Mouse (Mus musculus) stomach, embryonic 16.5 days (tissue): ENCODE results near the gene Pfdn5. TPM values are rescaled to one million over a fixed set of nuclear protein-coding genes. Genes with fewer than 3 reads are reported as not detected.

Experiments
- ATAC-seq: fragments of 200-750 bp; cut with Nextera tagmentation; 2 replicates; pipeline ENCODE4 v1.8.0; 2017; ENCODE audit warnings: moderate number of reproducible peaks, moderate TSS enrichment; ENCODE audit not compliant: insufficient read depth, low FRiP score
- H3K27ac ChIP-seq: fragments of 300-500 bp; sonication (generic); 2 replicates; pipeline ENCODE4 v1.5.1; 2014; ENCODE audit warnings: low read length
- H3K27me3 ChIP-seq: fragments of 300-500 bp; sonication (generic); 2 replicates; pipeline ENCODE4 v1.6.1; 2014; ENCODE audit warnings: low read length, control low read depth, mixed read lengths; ENCODE audit not compliant: control insufficient read depth, insufficient read depth
- H3K36me3 ChIP-seq: fragments of 300-500 bp; sonication (generic); 2 replicates; pipeline ENCODE4 v1.6.1; 2014; ENCODE audit warnings: low read length; ENCODE audit not compliant: control insufficient read depth, insufficient read depth
- H3K4me1 ChIP-seq: fragments of 300-500 bp; sonication (generic); 2 replicates; pipeline ENCODE4 v1.6.1; 2014; ENCODE audit warnings: low read length, control low read depth, mixed read lengths; ENCODE audit not compliant: control insufficient read depth, insufficient read depth
- H3K4me2 ChIP-seq: fragments of 300-500 bp; sonication (generic); 2 replicates; pipeline ENCODE4 v1.6.1; 2014; ENCODE audit warnings: low read depth, low read length, mixed read lengths
- H3K4me3 ChIP-seq: fragments of 300-500 bp; sonication (generic); replicated peaks from 2 replicates; pipeline ENCODE4 v1.5.1; 2014; ENCODE audit warnings: mild to moderate bottlenecking, low read length
- H3K9ac ChIP-seq: fragments of 300-500 bp; sonication (generic); 2 replicates; pipeline ENCODE4 v1.6.1; 2014; ENCODE audit warnings: low read length
- H3K9me3 ChIP-seq: fragments of 300-500 bp; sonication (generic); replicated peaks from 2 replicates; pipeline ENCODE4 v1.6.1; 2016; ENCODE audit warnings: low read length, control low read depth; ENCODE audit not compliant: control insufficient read depth
- WGBS: fragments of 180-500 bp; shearing (Covaris S2); extraction: QIAGEN DNeasy Blood & Tissue Kit; methylation state at CpG from one replicate; pipeline ENCODE4 v1.1.7; 2014; 5-methylcytosine and 5-hydroxymethylcytosine counted together
- polyA plus RNA-seq: library from polyadenylated mRNA; unstranded; fragments of >200 nt; fragmentation: Nextera tagmentation; extraction: Ambion mirVana; gene quantifications from 2 replicates; pipeline ENCODE4 v1.2.1, GENCODE M21; 2015

The Pfdn5 gene
- polyA plus RNA-seq, 1 experiment from 2014 or later = 321 TPM

DNA sequence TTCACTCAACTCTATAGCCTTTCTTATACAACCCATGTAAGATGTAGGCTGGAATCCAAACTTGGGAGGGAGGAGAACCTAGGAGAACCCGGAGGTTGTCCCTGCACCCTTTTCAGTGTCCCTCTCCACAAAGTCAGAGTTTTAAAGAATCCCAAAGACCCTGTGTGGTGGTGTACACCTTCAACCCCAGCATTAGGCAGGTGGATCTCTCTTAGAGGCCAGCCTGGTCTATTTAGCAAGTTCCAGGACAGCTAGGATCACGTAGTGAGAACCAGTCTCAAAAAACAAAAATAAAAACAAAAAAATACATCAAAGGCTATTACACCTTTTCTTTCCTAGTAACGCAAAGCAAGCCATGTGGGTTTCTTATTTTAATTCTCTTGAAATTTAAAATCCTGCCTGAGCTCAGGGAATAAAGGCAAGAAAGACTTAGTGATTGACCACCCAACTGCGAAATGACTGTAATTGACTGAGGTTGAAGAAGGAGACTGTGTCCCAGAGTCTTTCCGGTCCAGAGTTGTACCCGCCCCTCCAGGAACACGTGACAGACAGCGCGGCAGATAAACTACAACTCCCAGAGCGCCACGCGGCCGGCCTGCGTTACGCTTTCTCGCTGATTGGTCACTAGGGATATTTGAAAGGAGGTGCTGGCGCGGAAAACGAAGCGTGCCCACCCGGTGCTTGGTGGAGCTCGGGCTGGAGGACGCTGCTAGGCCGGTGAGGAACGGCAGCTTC, 30.1 kb upstream of the Pfdn5 start, which contains the start of gene Espl1:
TSS of gene Espl1 (plus strand) at position 634 of the 735 bp plus-strand sequence.
- peak; percentile 97 for ATAC-seq
- 6% methylated on average over 25 of the region's 25 CpGs for WGBS
- Histone ChIP-seq H3K4me2 (peak within 1 kb of the TSS; percentile 87), H3K27me3 (no peaks in the 10 kb centered on the region), H3K9me3 (no peaks in the 10 kb centered on the region), H3K36me3 (0 out of 2 replicates have a peak, but pooled peaks cover 13% of the 10 kb centered on the region), H3K27ac (no peak within 1 kb of the TSS), H3K9ac (peak within 1 kb of the TSS; percentile 76), H3K4me3 (peak within 1 kb of the TSS; percentile 81), H3K4me1 (peaks cover 8% of the 10 kb centered on the region; the same call in 1 of the 2 replicates)

DNA sequence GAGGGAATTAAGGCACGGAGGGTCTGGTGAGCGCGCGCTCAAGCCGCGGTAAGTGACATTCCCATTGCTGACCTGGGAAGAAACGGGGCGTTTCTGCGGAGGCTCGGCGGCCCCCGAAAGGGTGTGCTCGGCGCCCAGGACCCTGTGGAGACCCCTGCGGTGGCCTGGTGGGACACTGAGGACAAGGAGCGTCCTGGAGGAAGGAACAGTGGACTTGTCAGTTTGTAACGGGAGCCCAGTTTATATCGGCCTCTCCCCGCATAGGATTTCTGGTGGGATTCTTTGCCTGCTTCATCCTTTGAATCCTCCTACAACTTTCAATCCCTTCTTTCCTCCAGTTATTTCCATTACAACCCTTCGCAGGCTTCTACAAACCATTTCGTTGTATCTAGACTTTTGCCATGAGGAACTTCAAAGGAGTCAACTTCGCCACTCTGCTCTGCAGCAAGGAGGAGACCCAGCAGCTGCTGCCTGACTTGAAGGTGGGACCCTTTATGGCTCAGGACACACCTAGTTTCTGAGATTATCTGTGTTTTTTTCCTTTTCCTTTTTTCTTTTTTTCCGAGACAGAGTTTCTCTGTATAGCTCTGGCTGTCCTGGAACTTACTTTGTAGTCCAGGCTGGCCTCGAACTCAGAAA, 29.4 kb upstream of the Pfdn5 start:
- H3K27ac ChIP-seq = no peak overlapping the region
- peaks cover 8% of the 10 kb centered on the region; the same call in 1 of the 2 replicates for H3K4me1 ChIP-seq
- H3K27me3 ChIP-seq = no peaks in the 10 kb centered on the region
- no peaks in the 10 kb centered on the region for H3K9me3 ChIP-seq
- H3K36me3 ChIP-seq = 0 out of 2 replicates have a peak, but pooled peaks cover 13% of the 10 kb centered on the region
- WGBS = 4% methylated on average over 24 of the region's 24 CpGs
- peak overlapping the region; percentile 81 for H3K4me3 ChIP-seq
- ATAC-seq = peak; percentile 42; the same call in 1 of the 2 replicates
- H3K4me2 ChIP-seq = peak overlapping the region; percentile 87
- H3K9ac ChIP-seq = peak overlapping the region; percentile 76

- no peak overlapping the region for H3K4me2 ChIP-seq
- ATAC-seq = no peak
- H3K4me1 ChIP-seq = 0 out of 2 replicates have a peak, but pooled peaks cover 3% of the 10 kb centered on the region
- no peaks in the 10 kb centered on the region for H3K27me3 ChIP-seq
- no peak overlapping the region for H3K27ac ChIP-seq
- no peaks in the 10 kb centered on the region for H3K9me3 ChIP-seq
- no peak overlapping the region for H3K9ac ChIP-seq
- 64% methylated on average over 6 of the region's 6 CpGs for WGBS
- H3K4me3 ChIP-seq = no peak overlapping the region
- H3K36me3 ChIP-seq = peaks cover 28% of the 10 kb centered on the region
Measured at GRCm38 (mm10) chr15:102302542-102302941, 23.4 kb upstream of the Pfdn5 start.

DNA sequence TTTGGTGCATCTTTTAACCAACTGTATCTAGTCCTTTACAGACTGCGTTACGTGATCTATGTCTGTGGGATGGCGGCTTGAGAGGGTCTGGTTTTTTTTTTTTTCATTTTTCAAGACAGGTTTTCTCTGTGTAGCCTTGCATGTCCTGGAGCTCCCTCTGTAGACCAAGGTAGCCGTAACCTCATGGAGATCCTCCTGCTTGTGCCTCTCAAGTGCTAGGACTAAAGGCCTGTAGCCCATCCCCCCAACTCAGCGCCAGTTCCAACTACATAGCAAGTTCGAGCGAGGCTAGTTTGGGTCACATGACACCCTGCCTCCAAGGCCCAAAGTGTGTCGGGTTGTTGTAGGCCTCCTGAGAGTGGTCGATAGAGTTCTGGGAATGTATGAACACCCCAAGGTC, 17.2 kb upstream of the Pfdn5 start:
- Histone ChIP-seq H3K27me3 (no peaks in the 10 kb centered on the region), H3K36me3 (peaks cover 12% of the 10 kb centered on the region), H3K27ac (no peak overlapping the region), H3K4me3 (no peak overlapping the region), H3K9ac (no peak overlapping the region), H3K4me1 (no peaks in the 10 kb centered on the region), H3K9me3 (no peaks in the 10 kb centered on the region), H3K4me2 (no peak overlapping the region)
- WGBS = 89% methylated on average over 9 of the region's 9 CpGs
- no peak for ATAC-seq

DNA sequence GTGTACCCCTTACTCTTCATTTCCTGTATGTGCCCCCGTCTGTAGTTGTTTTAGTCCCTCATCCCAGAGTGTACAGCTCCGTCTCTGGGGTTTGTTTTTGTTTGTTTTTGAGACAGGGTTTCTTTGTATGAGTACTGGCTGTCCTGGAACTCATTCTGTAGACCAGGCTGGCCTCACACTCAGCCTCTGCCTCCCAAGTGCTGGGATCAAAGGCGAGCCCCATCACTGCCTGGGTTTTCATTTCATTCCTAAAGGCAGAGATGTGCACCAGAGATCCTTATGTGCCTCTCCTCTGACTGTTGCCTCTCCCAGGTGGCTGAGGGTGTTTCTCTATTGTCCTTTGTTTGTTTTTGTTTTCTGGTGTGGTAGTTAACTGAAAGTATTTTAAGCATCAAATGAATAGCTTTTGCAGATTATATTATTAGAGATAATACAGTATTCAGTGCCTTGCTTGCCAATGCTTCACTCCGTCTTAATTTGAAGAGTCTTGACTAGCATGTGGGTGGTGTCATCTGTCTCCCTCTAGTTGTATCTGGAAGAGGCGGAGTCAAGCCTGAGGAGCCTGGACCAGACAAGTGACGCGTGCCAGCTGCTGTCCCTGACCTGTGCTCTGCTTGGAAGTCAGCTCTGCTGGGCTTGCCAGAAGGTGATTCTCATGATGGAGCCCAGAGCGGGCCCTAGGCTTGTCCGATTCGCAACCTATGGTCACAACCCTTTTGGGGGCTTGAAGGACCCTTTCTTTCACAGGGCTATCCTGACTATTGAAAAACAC, 15.7 kb upstream of the Pfdn5 start:
- peak; percentile 74; the same call in 1 of the 2 replicates for ATAC-seq
- Histone ChIP-seq H3K9me3 (no peaks in the 10 kb centered on the region), H3K9ac (no peak overlapping the region), H3K4me2 (no peak overlapping the region), H3K4me1 (no peaks in the 10 kb centered on the region), H3K36me3 (peaks cover 15% of the 10 kb centered on the region), H3K27ac (0 out of 2 replicates have a peak overlapping the region, but pooled peaks have one; percentile 7), H3K27me3 (no peaks in the 10 kb centered on the region), H3K4me3 (no peak overlapping the region)
- WGBS = 45% methylated on average over 10 of the region's 10 CpGs

- H3K9ac ChIP-seq = no peak overlapping the region
- no peaks in the 10 kb centered on the region for H3K9me3 ChIP-seq
- no peak overlapping the region for H3K4me2 ChIP-seq
- H3K4me1 ChIP-seq = no peaks in the 10 kb centered on the region
- H3K36me3 ChIP-seq = peaks cover 3% of the 10 kb centered on the region
- ATAC-seq = no peak
- H3K27ac ChIP-seq = no peak overlapping the region
- no peaks in the 10 kb centered on the region for H3K27me3 ChIP-seq
- H3K4me3 ChIP-seq = no peak overlapping the region
Measured at GRCm38 (mm10) chr15:102311489-102311888, 14.4 kb upstream of the Pfdn5 start.

DNA sequence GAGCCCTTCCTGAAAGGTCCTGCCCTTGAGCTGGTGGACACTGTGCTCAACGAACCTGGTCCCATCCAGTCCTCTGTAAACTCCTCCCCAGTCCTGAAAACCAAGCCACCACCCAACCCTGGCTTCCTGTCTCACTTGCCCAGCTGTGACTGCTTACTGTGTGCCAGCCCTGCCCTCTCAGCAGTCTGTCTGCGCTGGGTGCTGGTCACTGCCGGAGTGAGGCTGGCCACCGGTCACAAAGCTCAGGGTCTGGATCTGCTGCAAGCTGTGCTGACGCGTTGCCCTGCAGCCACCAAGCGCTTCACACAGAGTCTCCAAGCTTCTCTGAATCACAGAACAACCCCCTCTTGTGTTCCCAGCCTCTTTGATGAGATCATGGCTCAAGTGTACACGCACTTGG, 10.6 kb upstream of the Pfdn5 start:
- no peak for ATAC-seq
- Histone ChIP-seq H3K4me3 (no peak overlapping the region), H3K27ac (no peak overlapping the region), H3K27me3 (no peaks in the 10 kb centered on the region), H3K36me3 (peaks cover 7% of the 10 kb centered on the region), H3K9me3 (no peaks in the 10 kb centered on the region), H3K9ac (no peak overlapping the region), H3K4me2 (no peak overlapping the region), H3K4me1 (no peaks in the 10 kb centered on the region)
- WGBS = 92% methylated on average over 8 of the region's 8 CpGs

DNA sequence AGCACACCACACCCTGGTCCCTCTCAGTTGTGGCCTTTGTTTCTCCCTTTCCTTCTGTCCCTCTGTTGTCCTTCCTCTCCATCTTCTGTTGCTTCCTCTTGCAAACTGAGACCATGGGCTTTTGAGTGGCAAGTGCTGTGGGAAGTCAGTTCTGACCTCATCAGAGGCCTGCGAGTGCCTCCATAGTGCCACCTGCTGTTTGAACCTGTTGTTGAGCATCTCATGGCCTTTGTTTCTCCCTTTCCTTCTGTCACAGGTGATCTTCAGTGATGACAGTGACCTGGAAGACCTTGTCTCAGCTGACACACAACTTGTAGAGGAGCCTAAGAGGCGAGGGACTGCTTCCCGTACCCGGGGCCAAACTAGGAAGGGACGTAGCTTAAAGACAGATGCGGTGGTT, 9.7 kb upstream of the Pfdn5 start:
- no peak for ATAC-seq
- WGBS = 85% methylated on average over 6 of the region's 6 CpGs
- no peaks in the 10 kb centered on the region for H3K4me1 ChIP-seq
- no peak overlapping the region for H3K4me2 ChIP-seq
- H3K9me3 ChIP-seq = no peaks in the 10 kb centered on the region
- H3K27ac ChIP-seq = no peak overlapping the region
- H3K4me3 ChIP-seq = no peak overlapping the region
- no peak overlapping the region for H3K9ac ChIP-seq
- H3K36me3 ChIP-seq = peaks cover 7% of the 10 kb centered on the region
- no peaks in the 10 kb centered on the region for H3K27me3 ChIP-seq
